Mouse (Mus musculus) MEL-GATA-1-ER (cell line): Measurements from ENCODE around the gene Thsd1.
A peak's percentile ranks its signal among the peaks of the same experiment; 100 is the strongest.

Experiments
- DNase-seq: peaks from one replicate; pipeline ENCODE4 v3.0.0-alpha.2; 2012; ENCODE audit warnings: low read depth; ENCODE audit errors: extremely low read depth

The Thsd1 gene

DNA sequence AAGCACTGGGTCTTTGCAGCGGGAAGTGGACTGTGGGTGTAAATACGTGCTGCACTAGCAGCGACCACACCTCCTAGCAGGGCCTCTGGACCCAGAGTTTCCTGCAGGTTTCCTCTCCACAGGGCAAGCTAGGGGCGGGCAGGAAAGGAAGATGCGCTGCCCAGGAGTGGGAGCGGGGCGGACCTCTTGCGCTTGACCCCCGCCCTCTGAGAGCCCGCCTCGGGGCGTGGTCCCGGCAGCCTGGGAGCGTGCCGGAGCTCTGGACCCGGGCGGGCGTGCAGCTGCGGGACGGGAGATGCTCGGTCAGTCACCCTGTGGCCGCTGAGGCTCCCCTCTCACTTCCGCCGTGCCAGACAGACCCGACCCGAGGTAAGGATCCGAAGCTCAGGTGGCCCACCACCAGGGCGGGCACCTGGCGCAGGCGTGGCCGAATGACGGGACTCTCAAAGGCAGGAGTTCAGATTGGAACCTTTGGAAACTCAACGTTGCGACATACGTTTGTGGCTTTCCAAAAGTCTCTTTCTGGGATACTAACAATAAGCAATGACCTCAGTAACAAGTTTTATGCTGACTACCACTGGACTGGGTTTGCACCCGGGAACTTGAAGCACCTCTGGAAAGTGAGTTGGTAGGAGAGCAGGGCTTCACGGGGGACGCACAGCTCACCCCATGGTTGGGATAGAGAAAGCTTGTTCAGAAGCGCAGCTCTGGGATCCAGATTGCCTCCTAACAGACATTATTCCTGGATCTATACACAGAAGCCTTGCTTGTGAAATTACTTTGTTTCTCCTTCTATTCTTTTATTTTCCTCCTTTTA, at the start of gene Thsd1:
TSS of gene Thsd1 (plus strand) at position 253 of the 817 bp plus-strand sequence.
- DNase-seq: no peak

DNA sequence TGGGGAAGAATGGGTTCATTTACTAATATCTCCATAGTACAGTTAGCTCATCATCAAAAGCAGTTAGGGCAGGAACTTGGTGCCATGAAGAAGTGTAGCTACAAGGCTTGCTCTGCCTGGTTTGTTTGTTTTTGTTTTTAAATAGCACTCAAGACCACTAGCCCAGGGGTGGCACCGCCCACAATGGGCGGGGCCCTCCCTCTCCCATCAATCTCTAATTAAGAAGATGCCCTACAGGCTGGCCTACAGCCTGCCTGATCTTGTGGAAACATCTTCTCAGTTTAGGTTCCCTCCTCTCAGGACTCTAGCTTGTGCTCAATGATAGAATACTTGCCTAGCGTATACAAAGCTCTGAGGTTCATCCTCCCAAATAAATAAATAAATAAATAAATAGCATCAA, 42.2 kb upstream of the Thsd1 start:
- DNase-seq: peak; percentile 58

DNA sequence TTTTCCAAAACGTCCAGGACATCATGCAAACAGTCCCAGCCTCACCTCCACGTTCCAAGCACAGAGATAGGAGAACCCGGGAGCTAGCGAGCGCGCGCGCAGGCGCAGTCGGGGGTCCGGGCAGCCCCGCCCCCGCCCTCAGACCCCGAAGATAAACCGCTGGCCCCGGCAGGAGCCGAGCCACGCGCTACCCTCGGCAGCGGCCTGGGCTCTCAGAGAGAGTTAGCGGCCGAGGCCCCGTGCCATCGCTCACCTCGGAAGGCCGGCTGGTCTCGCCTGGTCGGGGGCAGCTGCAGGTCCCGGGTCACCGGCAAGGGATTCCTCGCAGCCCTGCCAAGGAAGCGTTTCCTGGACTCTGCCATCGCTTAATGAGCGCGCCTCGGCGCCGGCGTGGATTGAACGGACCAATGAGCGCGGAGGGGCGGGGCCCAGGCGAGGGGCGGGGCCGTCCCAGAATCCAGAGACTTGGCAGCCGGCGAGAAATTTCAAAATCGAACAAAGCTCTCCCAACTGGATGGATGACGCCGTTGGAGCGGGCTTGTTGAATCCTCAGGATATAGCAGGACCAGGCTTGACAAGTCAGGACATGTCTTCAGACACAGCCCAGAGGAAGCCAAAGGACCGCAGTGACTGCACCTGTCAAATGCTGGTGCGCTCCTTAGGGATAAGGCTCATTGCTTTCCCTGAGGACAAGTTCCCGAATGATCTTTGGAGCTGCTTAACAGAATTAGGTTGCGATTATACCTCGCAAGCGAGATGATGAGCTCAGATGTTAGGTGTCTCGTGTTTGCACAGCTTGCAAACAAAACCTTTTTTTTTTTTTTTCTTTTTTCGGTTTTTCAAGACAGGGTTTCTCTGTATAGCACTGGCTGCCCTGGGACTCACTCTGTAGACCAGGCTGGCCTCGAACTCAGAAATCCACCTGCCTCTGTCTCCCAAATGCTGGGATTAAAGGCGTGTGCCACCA, 41.4 kb upstream of the Thsd1 start, which contains the start of gene Ckap2:
TSS of gene Ckap2 (minus strand) at position 389 of the 967 bp plus-strand sequence.
- peak; percentile 62 for DNase-seq

GRCm38 (mm10) chr8:22192660-22193431, 34.3 kb upstream of the Thsd1 start, which contains the start of gene Vps36:
TSS of gene Vps36 (plus strand) at chr8:22192809.
- peak; percentile 50 for DNase-seq

- peak; percentile 44 for DNase-seq
Observed at GRCm38 (mm10) chr8:22193432-22194010, 33.6 kb upstream of the Thsd1 start.

GRCm38 (mm10) chr8:22197914-22198313, 29.2 kb upstream of the Thsd1 start:
- no peak for DNase-seq

GRCm38 (mm10) chr8:22199481-22199880, 27.6 kb upstream of the Thsd1 start:
- DNase-seq: no peak

DNA sequence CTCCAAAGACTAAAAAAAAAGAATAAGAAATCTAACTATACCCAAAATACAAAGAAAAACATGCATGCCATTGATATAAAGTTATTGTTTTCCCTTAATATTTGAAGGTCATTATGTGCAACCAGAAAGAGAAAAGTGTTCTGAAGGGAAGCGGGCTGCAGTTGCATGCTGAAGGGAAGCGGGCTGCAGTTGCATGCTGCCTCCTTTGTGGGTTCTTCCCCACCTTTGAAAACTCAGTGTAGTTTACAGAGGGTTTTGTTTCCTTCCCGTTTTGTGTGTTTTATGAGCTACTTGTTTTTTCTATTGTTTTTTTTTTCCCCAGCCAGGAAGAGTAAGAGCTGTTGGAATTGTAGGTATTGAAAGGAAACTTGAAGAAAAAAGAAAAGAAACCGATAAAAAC, 19.6 kb upstream of the Thsd1 start:
- DNase-seq: no peak

DNA sequence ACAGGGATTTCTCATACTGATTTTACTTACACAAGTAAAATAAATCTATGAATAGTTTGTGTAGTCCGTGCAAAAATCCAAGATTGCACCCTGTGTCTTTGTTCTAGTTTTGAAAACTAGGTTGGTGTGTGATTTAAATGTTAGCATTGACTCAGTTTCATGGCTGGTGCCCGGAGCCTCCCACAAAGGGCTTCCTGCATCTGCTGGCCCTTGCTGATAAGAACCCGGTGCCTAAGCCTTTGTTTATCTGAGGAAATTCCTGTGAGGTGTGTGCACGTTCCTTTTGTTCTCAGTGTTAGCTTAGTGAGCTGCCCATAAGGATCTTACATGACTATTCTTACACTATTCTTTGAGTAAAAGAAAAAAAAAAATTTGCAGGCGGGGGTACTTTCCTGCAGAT, 18.1 kb upstream of the Thsd1 start:
- peak; percentile 74 for DNase-seq

GRCm38 (mm10) chr8:22214826-22215225, 12.3 kb upstream of the Thsd1 start:
- DNase-seq: no peak

- no peak for DNase-seq
Observed at GRCm38 (mm10) chr8:22226361-22226760, 752 bp upstream of the Thsd1 start.

GRCm38 (mm10) chr8:22228621-22229020, 1.5 kb downstream of the Thsd1 start:
- DNase-seq: peak; percentile 7

- no peak for DNase-seq
Observed at GRCm38 (mm10) chr8:22242986-22243385, 15.9 kb downstream of the Thsd1 start.

GRCm38 (mm10) chr8:22245663-22246062, 18.6 kb downstream of the Thsd1 start:
- DNase-seq: no peak

- no peak for DNase-seq
Observed at GRCm38 (mm10) chr8:22247956-22248355, 20.8 kb downstream of the Thsd1 start.

GRCm38 (mm10) chr8:22249080-22249479, 22.0 kb downstream of the Thsd1 start:
- DNase-seq: no peak

DNA sequence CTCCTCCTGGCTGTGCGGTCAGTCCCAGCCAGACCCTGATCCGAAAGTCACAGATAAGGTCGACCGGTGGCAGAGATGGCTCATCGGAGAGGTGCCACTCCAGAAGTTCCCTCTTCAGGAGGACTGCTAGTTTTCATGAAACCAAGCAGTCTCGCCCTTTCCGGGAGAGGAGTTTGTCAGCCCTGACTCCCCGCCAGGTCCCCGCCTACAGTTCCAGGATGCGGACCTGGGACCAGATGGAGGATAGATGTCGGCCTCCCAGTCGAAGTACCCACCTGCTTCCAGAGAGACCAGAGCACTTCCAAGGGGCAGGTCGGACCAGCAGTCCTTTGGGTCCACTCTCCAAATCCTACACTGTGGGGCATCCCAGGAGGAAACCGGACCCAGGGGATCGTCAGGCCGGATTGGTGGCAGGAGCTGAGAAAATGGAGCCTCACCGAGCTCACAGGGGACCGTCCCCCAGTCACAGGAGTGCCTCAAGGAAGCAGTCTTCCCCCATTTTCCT, 31.9 kb downstream of the Thsd1 start:
- no peak for DNase-seq

- DNase-seq: no peak
Observed at GRCm38 (mm10) chr8:22259531-22259930, 32.4 kb downstream of the Thsd1 start.

- peak; percentile 9 for DNase-seq
Observed at GRCm38 (mm10) chr8:22260091-22260722, 33.1 kb downstream of the Thsd1 start.

DNA sequence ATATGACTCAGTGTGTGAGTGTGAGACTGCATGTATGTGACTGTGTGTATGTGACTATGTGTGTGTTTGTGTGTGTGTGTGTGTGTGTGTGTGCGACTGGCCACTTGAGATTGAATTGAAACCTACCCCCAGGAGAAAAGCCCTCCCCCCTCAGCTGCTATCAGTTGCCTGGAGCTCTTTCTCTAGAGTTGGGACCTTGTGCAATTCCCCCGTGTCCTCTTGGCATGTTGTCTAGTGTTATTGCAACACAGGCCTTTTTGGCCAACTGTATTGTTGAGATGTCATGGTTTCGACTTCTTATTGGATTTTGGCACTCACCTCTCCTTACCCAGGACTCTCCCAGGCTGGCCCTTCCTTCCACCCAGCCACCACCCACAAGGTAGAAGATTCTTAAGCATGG, 35.2 kb downstream of the Thsd1 start:
- no peak for DNase-seq
